Mouse (Mus musculus) lung, embryonic 14.5 days (tissue): ENCODE measurements around the gene Polr1d. TPM values are rescaled to one million over a fixed set of nuclear protein-coding genes. Genes with fewer than 3 reads are reported as not detected.

Experiments used
- ATAC-seq: fragments of 200-750 bp; cut with Nextera tagmentation; 2 replicates; pipeline ENCODE4 v1.8.0; 2017; ENCODE audit warnings: mild to moderate bottlenecking, moderate TSS enrichment, moderate library complexity; ENCODE audit not compliant: insufficient read depth
- DNase-seq: peaks from one replicate; pipeline ENCODE4 v3.0.0-alpha.2; 2015
- H3K27ac ChIP-seq: fragments of 300-500 bp; sonication (generic); 2 replicates; pipeline ENCODE4 v1.5.1; 2014; ENCODE audit warnings: low read depth, mild to moderate bottlenecking, moderate library complexity
- H3K27me3 ChIP-seq: fragments of 300-500 bp; sonication (generic); 2 replicates; pipeline ENCODE4 v1.6.1; 2014; ENCODE audit warnings: low read length, control low read depth; ENCODE audit not compliant: insufficient read depth
- H3K36me3 ChIP-seq: fragments of 300-500 bp; sonication (generic); 2 replicates; pipeline ENCODE4 v1.6.1; 2014; ENCODE audit warnings: control low read depth; ENCODE audit not compliant: insufficient read depth
- H3K4me1 ChIP-seq: fragments of 300-500 bp; sonication (generic); 2 replicates; pipeline ENCODE4 v1.6.1; 2014; ENCODE audit warnings: antibody characterized with exemption, control low read depth; ENCODE audit not compliant: insufficient read depth
- H3K4me2 ChIP-seq: fragments of 300-500 bp; sonication (generic); 2 replicates; pipeline ENCODE4 v1.6.1; 2014; ENCODE audit warnings: mild to moderate bottlenecking
- H3K4me3 ChIP-seq: fragments of 300-500 bp; sonication (generic); 2 replicates; pipeline ENCODE4 v1.5.1; 2014; ENCODE audit warnings: low read depth, low read length
- H3K9ac ChIP-seq: fragments of 300-500 bp; sonication (generic); 2 replicates; pipeline ENCODE4 v1.6.1; 2014
- H3K9me3 ChIP-seq: fragments of 300-500 bp; sonication (generic); 2 replicates; pipeline ENCODE4 v1.6.1; 2016; ENCODE audit warnings: low read depth, low read length, control low read depth
- CTCF ChIP-seq: IDR thresholded peaks from 2 replicates; pipeline ENCODE4 v1.5.1; 2016; ENCODE audit warnings: antibody characterized with exemption, low read depth
- WGBS: fragments of 180-500 bp; shearing (Covaris S2); extraction: QIAGEN DNeasy Blood & Tissue Kit; methylation state at CpG from one replicate; pipeline ENCODE4 v1.1.7; 2014; 5-methylcytosine and 5-hydroxymethylcytosine counted together
- polyA plus RNA-seq: library from polyadenylated mRNA; unstranded; fragments of >200 nt; fragmentation: Nextera tagmentation; extraction: Ambion mirVana; gene quantifications from 2 replicates; pipeline ENCODE4 v1.2.1, GENCODE M21; 2014

Gene Polr1d
- polyA plus RNA-seq, 1 experiment from 2014 or later = 123 TPM

DNA sequence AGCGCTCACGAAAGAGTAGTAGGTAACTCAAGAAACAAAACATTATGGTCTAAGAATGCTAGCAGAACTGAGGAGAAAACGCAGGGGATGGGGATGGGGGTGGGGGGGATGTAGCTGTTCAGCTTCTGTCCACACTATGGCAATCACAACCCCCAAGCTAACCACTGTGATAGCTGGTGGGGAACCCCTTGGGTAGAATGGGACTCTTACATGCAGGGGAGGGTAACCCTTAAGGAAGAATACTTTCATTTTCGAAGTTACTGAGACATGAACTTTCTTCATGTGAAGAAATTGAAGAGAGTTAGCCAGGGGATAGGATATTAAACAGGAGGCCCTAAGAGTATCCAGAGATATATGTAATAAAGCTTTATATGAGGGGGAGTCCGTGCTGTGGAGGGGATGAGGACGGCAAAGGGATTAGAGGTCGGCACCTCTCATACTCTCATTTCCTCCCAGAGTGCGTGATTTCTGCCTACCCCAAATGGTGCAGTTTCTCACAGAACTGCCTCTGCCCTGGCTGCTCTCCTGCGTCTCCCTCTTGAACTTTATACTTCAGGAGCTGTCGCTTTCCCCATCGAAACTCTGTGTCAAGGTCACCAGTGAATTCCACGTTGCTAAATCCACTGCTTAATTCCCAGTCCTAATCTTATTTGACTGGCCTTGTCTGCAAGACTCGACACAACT lies 25.9 kb upstream of the Polr1d start:
- Histone ChIP-seq H3K27ac (no peak overlapping the region), H3K27me3 (no peaks in the 10 kb centered on the region), H3K36me3 (no peaks in the 10 kb centered on the region), H3K9ac (no peak overlapping the region), H3K9me3 (no peaks in the 10 kb centered on the region), H3K4me1 (peaks cover 4% of the 10 kb centered on the region), H3K4me3 (no peak overlapping the region), H3K4me2 (no peak overlapping the region)
- no peak for TF ChIP-seq CTCF
- DNase-seq = no peak
- 66% methylated on average over 13 of the region's 13 CpGs for WGBS
- ATAC-seq = no peak

DNA sequence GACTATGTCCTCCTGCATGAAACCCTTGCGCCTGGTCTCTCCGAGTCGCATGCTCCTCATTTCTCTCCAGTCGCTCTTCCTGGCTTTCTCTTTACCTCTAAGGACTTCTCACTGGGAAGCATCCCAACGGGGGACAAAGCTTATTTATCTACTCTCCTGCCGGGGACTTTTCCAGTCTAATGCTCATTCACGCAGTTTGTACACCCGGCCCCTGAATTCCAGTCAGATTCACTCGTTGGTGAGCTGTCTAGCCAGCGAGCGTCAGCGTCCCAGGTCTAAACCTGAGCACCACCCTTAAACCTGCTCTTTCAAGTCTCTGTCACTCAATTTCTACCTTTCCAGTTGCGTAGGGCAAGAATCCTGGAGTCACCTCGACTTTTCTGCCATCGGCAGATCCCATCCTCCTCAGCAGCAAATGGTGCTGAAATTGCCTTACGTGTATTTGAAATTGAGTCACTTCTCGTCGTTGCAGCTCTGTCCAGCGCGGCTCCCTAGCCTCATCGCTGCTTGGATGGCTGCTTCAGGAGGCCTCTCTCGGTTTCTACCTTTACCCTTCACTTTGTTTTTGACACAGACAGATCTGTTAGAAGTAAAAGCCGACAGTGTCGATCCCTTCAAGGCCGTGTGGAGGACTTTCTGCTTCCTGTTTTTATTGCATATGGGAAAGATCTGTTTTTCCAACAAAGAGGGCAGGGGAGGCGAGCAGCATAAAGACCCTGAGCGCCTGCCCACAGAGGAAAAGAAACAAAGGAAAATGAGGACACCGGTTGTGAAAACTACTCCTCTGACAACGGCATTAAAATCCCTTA lies 25.1 kb upstream of the Polr1d start:
- H3K4me2 ChIP-seq = no peak overlapping the region
- WGBS = 58% methylated on average over 29 of the region's 29 CpGs

DNA sequence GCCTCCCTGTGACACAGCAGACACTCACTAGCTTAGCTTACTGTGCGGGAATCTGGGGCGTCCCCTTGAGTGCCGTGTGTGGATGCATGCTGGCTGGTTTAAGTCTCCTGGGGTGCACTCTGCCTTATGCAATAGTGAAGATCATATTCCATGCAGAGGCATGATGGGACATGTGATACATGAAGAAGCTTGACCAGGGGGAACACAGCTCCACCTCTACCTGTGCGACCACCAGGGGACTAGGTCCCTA lies 24.6 kb upstream of the Polr1d start:
- H3K27me3 ChIP-seq = no peaks in the 10 kb centered on the region
- no peak for TF ChIP-seq CTCF
- 70% methylated on average over 4 of the region's 4 CpGs for whole genome bisulfite sequencing
- DNase-seq = no peak
- no peak overlapping the region; the same call in 1 of the 2 replicates for H3K9ac ChIP-seq
- ATAC-seq = no peak
- H3K36me3 ChIP-seq = no peaks in the 10 kb centered on the region
- H3K4me2 ChIP-seq = no peak overlapping the region
- no peaks in the 10 kb centered on the region; the same call in 1 of the 2 replicates for H3K4me1 ChIP-seq
- no peak overlapping the region for H3K4me3 ChIP-seq
- no peak overlapping the region for H3K27ac ChIP-seq
- H3K9me3 ChIP-seq = no peaks in the 10 kb centered on the region

More for the DNA sequence above, 25.1 kb upstream of the Polr1d start:
- Histone ChIP-seq H3K4me3 (no peak overlapping the region), H3K36me3 (no peaks in the 10 kb centered on the region), H3K27me3 (no peaks in the 10 kb centered on the region), H3K9me3 (no peaks in the 10 kb centered on the region), H3K27ac (no peak overlapping the region), H3K9ac (no peak overlapping the region; the same call in 1 of the 2 replicates), H3K4me1 (no peaks in the 10 kb centered on the region; the same call in 1 of the 2 replicates)
- TF ChIP-seq CTCF = no peak
- no peak for DNase-seq
- no peak for ATAC-seq

DNA sequence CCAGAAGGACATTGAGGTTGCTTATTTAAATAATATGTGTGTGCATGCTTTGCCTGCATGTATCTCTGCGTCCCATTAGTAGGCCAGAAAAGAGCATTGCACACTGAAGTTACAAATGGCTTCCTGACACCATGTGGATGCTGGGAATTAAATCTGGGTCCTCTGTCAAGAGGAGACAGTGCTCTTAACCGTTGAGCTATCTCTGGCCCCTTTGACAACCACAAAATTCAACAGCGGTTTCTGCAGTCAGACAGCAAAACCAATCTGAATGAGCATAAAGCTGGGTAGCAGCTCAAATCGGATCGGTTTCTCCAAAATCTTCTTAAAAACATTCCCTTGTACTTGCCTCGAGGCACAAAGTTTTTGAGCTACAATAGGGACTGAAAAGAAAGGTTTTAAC lies 23.8 kb upstream of the Polr1d start:
- H3K27me3 ChIP-seq = no peaks in the 10 kb centered on the region
- H3K9ac ChIP-seq = no peak overlapping the region
- ATAC-seq (no peak), DNase-seq (no peak)
- no peak overlapping the region for H3K4me2 ChIP-seq
- no peak overlapping the region for H3K4me3 ChIP-seq
- H3K4me1 ChIP-seq = no peaks in the 10 kb centered on the region; the same call in 1 of the 2 replicates
- no peak overlapping the region for H3K27ac ChIP-seq
- no peaks in the 10 kb centered on the region for H3K36me3 ChIP-seq
- TF ChIP-seq CTCF = no peak
- H3K9me3 ChIP-seq = no peaks in the 10 kb centered on the region
- WGBS = 82% methylated on average over 6 of the region's 6 CpGs

DNA sequence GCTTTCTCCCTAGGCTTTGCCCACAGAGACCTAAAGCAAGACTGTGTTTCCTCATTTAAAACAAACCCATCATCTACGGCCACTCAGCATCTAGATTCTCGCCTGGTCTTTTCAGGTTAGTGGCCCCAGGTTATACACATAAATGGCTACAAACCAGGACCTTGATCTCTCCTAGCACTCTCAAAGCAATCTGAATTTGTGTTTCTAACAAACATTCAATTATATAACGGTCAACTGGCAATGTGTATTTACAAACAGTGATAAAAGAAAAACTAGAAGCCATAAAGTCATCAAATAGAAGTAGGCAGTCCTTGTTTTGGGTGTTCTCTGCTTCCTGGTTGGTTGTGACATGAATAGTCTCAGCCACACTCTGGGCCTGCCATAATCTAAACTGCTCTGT lies 23.4 kb upstream of the Polr1d start:
- Histone ChIP-seq H3K27me3 (no peaks in the 10 kb centered on the region), H3K36me3 (no peaks in the 10 kb centered on the region), H3K9me3 (no peaks in the 10 kb centered on the region), H3K4me3 (no peak overlapping the region), H3K4me2 (no peak overlapping the region), H3K9ac (no peak overlapping the region), H3K27ac (no peak overlapping the region), H3K4me1 (no peaks in the 10 kb centered on the region; the same call in 1 of the 2 replicates)
- ATAC-seq (no peak), DNase-seq (no peak)
- no peak for TF ChIP-seq CTCF
- 79% methylated on average over 3 of the region's 3 CpGs for WGBS

DNA sequence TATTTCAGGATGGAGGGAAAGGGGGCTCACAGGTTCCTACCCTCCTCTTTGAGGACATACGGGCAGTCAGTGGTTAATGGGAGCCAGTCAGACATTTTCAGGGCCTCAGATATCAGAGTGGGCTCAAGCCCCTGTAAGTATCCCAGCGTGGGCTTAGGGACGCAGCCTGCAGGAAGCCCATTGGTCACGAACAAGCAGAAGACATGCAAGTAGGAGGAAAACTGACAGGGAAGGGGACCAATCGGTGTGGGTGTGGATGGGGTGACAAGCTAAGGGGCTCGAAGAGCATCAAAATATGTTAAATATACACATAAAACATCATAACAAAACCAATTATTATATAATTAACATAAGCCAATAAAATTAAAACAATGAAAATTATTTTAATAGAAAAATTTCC lies 22.5 kb upstream of the Polr1d start:
- H3K9ac ChIP-seq = no peak overlapping the region
- H3K36me3 ChIP-seq = no peaks in the 10 kb centered on the region
- no peak for TF ChIP-seq CTCF
- no peak overlapping the region for H3K4me2 ChIP-seq
- H3K27me3 ChIP-seq = no peaks in the 10 kb centered on the region
- WGBS = 82% methylated on average over 6 of the region's 6 CpGs
- no peaks in the 10 kb centered on the region; the same call in 1 of the 2 replicates for H3K4me1 ChIP-seq
- no peaks in the 10 kb centered on the region for H3K9me3 ChIP-seq
- no peak overlapping the region for H3K4me3 ChIP-seq
- H3K27ac ChIP-seq = no peak overlapping the region
- ATAC-seq (no peak), DNase-seq (no peak)

DNA sequence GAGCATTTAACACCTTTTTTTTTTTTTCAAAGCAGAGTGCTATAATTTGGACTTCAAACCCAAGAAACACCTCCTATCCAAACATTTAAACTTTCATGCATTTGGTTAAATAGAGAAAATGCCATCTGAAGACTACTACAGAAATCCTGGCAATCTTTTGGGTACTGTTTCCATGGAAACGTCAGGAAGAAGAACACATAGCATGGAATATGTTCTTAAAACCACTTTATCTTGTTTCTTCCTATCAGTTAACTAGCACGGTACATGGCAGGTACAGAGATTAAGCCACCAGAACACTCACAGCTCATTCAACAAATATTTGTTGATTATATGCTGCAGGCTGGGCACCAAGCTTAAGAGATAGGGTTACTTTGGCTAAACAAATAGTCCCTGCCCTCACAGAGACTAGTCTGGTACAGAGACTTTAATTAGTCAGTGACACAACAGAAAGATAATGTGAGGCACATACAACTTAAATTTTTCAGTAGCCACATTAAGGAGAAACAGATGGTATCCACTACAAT lies 22.0 kb upstream of the Polr1d start:
- no peaks in the 10 kb centered on the region for H3K9me3 ChIP-seq
- ATAC-seq = no peak
- no peak overlapping the region for H3K4me2 ChIP-seq
- DNase-seq = no peak
- H3K27me3 ChIP-seq = no peaks in the 10 kb centered on the region
- no peak for TF ChIP-seq CTCF
- 47% methylated on average over 2 of the region's 2 CpGs for WGBS
- H3K4me1 ChIP-seq = no peaks in the 10 kb centered on the region; the same call in 1 of the 2 replicates
- no peak overlapping the region for H3K4me3 ChIP-seq
- no peak overlapping the region for H3K27ac ChIP-seq
- no peak overlapping the region for H3K9ac ChIP-seq
- no peaks in the 10 kb centered on the region for H3K36me3 ChIP-seq
